Mouse (Mus musculus) embryo, embryonic 10 days (tissue): ENCODE measurements around the gene Piwil1.
A peak's percentile ranks its signal among the peaks of the same experiment; 100 is the strongest.
"Not testable (repeated sequence)": the region's sequence is repeated elsewhere in the genome, so short reads cannot be mapped to it uniquely, and the experiment has no call there.

Source experiments
- DNase-seq: peaks from one replicate; pipeline ENCODE4 v3.0.0-alpha.2; 2015; ENCODE audit warnings: low spot score

Piwil1 gene

GRCm38 (mm10) chr5:128710596-128710995 is 8.3 kb downstream of the Piwil1 start:
- peak; percentile 29 for DNase-seq

- peak; percentile 55 for DNase-seq
Observed at GRCm38 (mm10) chr5:128711847-128712246, 9.5 kb downstream of the Piwil1 start.

- DNase-seq, result no peak
Observed at GRCm38 (mm10) chr5:128715171-128715570, 12.8 kb downstream of the Piwil1 start.

- not testable (repeated sequence) for DNase-seq
Observed at GRCm38 (mm10) chr5:128720461-128720860, 18.1 kb downstream of the Piwil1 start.

- DNase-seq, result peak; percentile 58
Observed at GRCm38 (mm10) chr5:128729341-128729740, 27.0 kb downstream of the Piwil1 start.

- DNase-seq, result peak; percentile 61
Observed at GRCm38 (mm10) chr5:128730634-128731033, 28.3 kb downstream of the Piwil1 start.

- DNase-seq, result peak; percentile 24
Observed at GRCm38 (mm10) chr5:128732416-128733014, 30.2 kb downstream of the Piwil1 start.

GRCm38 (mm10) chr5:128733955-128734354 is 31.6 kb downstream of the Piwil1 start:
- DNase-seq, result peak; percentile 82

- DNase-seq, result no peak
Observed at GRCm38 (mm10) chr5:128735921-128736320, 33.6 kb downstream of the Piwil1 start.

GRCm38 (mm10) chr5:128739168-128739837 is 37.0 kb downstream of the Piwil1 start:
- DNase-seq, result no peak

- DNase-seq, result no peak
Observed at GRCm38 (mm10) chr5:128739838-128740171, 37.5 kb downstream of the Piwil1 start.

- DNase-seq, result no peak
Observed at GRCm38 (mm10) chr5:128744351-128744750, 42.0 kb downstream of the Piwil1 start.

GRCm38 (mm10) chr5:128745206-128745605 is 42.9 kb downstream of the Piwil1 start:
- no peak for DNase-seq

- no peak for DNase-seq
Observed at GRCm38 (mm10) chr5:128746261-128746660, 43.9 kb downstream of the Piwil1 start.

GRCm38 (mm10) chr5:128761118-128761517 is 58.8 kb downstream of the Piwil1 start:
- peak; percentile 66 for DNase-seq

GRCm38 (mm10) chr5:128769026-128769631 is 66.8 kb downstream of the Piwil1 start:
- peak; percentile 65 for DNase-seq

GRCm38 (mm10) chr5:128776386-128776785 is 74.1 kb downstream of the Piwil1 start:
- no peak for DNase-seq

- no peak for DNase-seq
Observed at GRCm38 (mm10) chr5:128781621-128782020, 79.3 kb downstream of the Piwil1 start.

GRCm38 (mm10) chr5:128800592-128800991 is 98.3 kb downstream of the Piwil1 start:
- no peak for DNase-seq
